Mouse (Mus musculus): ENCODE measurements around the gene Ipo11. TPM values are rescaled to one million over a fixed set of nuclear protein-coding genes. Genes with fewer than 3 reads are reported as not detected.
"Not testable (repeated sequence)": the region's sequence is repeated elsewhere in the genome, so short reads cannot be mapped to it uniquely, and the experiment has no call there.

Ipo11 gene
- polyA plus RNA-seq, 1 experiment from 2014 or later: 46.8 TPM

DNA sequence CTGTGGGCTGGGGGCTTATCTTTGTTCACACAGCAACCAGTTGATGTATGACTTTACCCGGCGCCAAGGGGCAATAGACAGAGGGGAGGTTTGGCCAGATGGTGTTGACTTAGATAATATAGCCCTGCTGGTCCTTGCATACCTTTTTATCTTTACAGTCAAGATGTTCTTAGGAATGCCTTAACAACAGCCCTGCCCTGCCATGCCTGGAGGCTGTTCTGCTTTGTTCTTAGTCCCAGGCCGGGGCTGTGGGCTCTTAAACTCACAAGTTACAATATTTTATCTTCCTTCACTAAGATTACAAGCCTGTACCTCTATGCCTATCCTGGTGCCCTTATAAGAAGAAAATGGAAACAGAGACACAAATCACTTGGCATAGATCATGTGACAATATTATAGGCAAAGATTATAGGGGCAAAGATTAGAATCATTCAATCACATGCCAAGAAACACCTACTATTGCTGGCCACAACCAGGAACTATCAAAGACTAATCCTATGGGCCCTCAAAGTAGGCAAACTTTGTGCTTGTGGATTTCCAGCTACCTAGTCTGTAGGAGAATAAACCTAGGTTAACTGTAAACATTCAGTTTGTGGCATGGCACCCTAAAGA is 23.5 kb downstream of the Ipo11 start:
- H3K36me3 ChIP-seq (ENCODE audit: control insufficient read depth, insufficient read depth, low read length): peaks cover 19% of the 10 kb centered on the region
- 87% methylated on average over 3 of the region's 3 CpGs for WGBS
- ATAC-seq (no peak), DNase-seq (ENCODE audit: low spot score) (no peak)
- no peak overlapping the region for H3K9ac ChIP-seq (ENCODE audit: low read length)
- no peak overlapping the region for H3K4me2 ChIP-seq (ENCODE audit: low read length)
- H3K4me3 ChIP-seq (ENCODE audit: low read depth, low read length): no peak overlapping the region
- H3K27ac ChIP-seq (ENCODE audit: low read depth, low read length): no peak overlapping the region
- H3K4me1 ChIP-seq (ENCODE audit: control insufficient read depth, insufficient read depth, low read length): no peaks in the 10 kb centered on the region
- no peaks in the 10 kb centered on the region for H3K9me3 ChIP-seq (replicated peaks; ENCODE audit: control insufficient read depth, low read length)
- no peaks in the 10 kb centered on the region for H3K27me3 ChIP-seq (replicated peaks; ENCODE audit: control insufficient read depth, insufficient read depth, low read length)

DNA sequence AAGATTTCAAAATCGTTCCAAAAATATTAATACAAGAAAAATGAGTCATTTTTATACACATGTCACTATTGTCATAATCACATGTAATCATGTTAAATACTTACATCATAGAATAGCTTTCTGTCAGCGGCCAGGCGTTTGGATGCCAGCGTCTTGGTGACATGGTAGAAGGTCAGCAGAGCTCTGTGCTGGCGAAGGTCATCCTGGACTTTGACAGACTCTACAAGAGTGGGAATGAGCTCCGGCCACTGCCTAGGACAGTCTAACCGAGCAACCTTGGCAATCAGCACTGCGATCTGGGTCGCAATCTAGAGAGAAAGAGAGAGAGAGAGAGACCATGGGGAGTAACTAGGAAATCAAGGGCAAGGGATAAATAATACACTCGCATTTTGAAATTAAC is 26.7 kb downstream of the Ipo11 start:
- DNase-seq (ENCODE audit: low spot score): no peak
- H3K9me3 ChIP-seq (replicated peaks; ENCODE audit: control insufficient read depth, low read length): no peaks in the 10 kb centered on the region
- no peak for ATAC-seq
- H3K36me3 ChIP-seq (ENCODE audit: control insufficient read depth, insufficient read depth, low read length): peaks cover 41% of the 10 kb centered on the region
- no peak overlapping the region for H3K4me3 ChIP-seq (ENCODE audit: low read depth, low read length)
- H3K9ac ChIP-seq (ENCODE audit: low read length): no peak overlapping the region
- no peak overlapping the region for H3K27ac ChIP-seq (ENCODE audit: low read depth, low read length)
- H3K4me2 ChIP-seq (ENCODE audit: low read length): no peak overlapping the region
- WGBS: 96% methylated on average over 10 of the region's 10 CpGs
- no peaks in the 10 kb centered on the region for H3K27me3 ChIP-seq (replicated peaks; ENCODE audit: control insufficient read depth, insufficient read depth, low read length)
- no peaks in the 10 kb centered on the region for H3K4me1 ChIP-seq (ENCODE audit: control insufficient read depth, insufficient read depth, low read length)

DNA sequence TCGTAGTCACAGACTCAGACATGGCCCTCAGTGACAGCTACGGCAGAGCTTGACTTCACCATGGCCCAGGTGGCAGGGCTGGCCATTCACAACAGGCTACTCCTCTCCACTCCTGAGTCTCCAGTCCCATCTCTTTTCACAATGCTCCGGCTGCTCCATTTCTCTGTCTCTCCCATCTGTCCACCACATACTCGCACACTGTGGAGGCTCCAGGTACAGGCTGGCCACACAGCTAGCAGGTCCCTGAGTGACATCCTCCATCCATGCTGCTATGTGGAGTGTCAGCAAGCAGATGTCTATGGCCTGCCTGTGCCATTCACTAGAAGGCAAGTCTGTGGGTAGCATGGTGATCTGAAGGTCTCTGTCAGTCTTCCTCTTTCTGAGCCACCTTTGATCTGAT is 29.5 kb downstream of the Ipo11 start:
- no peak for DNase-seq (ENCODE audit: low spot score)
- Histone ChIP-seq H3K4me3 (ENCODE audit: low read depth, low read length) (no peak overlapping the region), H3K4me2 (ENCODE audit: low read length) (no peak overlapping the region), H3K4me1 (ENCODE audit: control insufficient read depth, insufficient read depth, low read length) (no peaks in the 10 kb centered on the region), H3K27ac (ENCODE audit: low read depth, low read length) (no peak overlapping the region), H3K36me3 (ENCODE audit: control insufficient read depth, insufficient read depth, low read length) (peaks cover 41% of the 10 kb centered on the region), H3K9ac (ENCODE audit: low read length) (no peak overlapping the region), H3K27me3 (replicated peaks; ENCODE audit: control insufficient read depth, insufficient read depth, low read length) (no peaks in the 10 kb centered on the region), H3K9me3 (replicated peaks; ENCODE audit: control insufficient read depth, low read length) (no peaks in the 10 kb centered on the region)
- WGBS: 90% methylated on average over 4 of the region's 4 CpGs
- no peak for ATAC-seq

DNA sequence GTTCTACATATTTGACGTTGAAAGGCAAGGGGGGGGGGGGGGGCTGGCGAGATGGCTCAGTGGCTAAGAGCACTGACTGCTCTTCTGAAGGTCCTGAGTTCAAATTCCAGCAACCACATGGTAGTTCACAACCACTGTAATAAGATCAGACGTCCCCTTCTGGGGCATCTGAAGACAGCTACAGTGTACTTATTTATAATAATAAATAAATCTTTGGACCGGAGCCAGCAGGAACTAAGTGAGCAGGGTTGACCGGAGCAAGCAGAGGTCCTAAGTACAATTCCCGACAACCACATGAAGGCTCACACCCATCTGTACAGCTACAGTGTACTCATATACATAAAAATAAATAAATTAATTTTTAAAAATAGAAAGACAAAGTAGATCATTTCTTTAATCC is 31.6 kb downstream of the Ipo11 start:
- H3K4me1 ChIP-seq (ENCODE audit: control insufficient read depth, insufficient read depth, low read length); H3K27me3 ChIP-seq (replicated peaks; ENCODE audit: control insufficient read depth, insufficient read depth, low read length); H3K9ac ChIP-seq (ENCODE audit: low read length); H3K27ac ChIP-seq (ENCODE audit: low read depth, low read length); DNase-seq (ENCODE audit: low spot score); H3K9me3 ChIP-seq (replicated peaks; ENCODE audit: control insufficient read depth, low read length); H3K4me3 ChIP-seq (ENCODE audit: low read depth, low read length); ATAC-seq; H3K4me2 ChIP-seq (ENCODE audit: low read length): not testable (repeated sequence)
- WGBS: 94% methylated on average over 6 of the region's 6 CpGs
- H3K36me3 ChIP-seq (ENCODE audit: control insufficient read depth, insufficient read depth, low read length): peaks cover 45% of the 10 kb centered on the region

DNA sequence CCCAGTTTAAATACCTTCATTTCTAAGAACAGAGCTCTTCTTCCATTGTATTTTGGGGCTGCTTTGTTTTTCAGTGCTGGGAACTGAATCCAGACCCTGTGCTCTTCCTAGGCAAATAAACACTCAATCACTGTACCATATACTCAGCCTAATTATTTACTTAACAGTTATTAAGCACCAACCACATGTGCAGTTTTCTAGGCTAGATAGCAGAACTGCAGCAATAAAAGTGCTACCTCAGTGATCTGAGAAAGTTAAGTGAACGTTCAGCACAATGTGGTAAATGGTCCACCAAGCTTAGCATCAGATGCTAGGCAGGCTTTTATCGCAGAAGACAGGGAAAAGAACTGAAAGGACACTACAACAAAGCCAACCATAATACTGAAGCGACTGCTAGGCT is 32.1 kb downstream of the Ipo11 start:
- Histone ChIP-seq H3K4me3 (ENCODE audit: low read depth, low read length) (no peak overlapping the region), H3K27me3 (replicated peaks; ENCODE audit: control insufficient read depth, insufficient read depth, low read length) (no peaks in the 10 kb centered on the region), H3K4me1 (ENCODE audit: control insufficient read depth, insufficient read depth, low read length) (no peaks in the 10 kb centered on the region), H3K9me3 (replicated peaks; ENCODE audit: control insufficient read depth, low read length) (no peaks in the 10 kb centered on the region), H3K4me2 (ENCODE audit: low read length) (no peak overlapping the region), H3K36me3 (ENCODE audit: control insufficient read depth, insufficient read depth, low read length) (peaks cover 45% of the 10 kb centered on the region), H3K27ac (ENCODE audit: low read depth, low read length) (no peak overlapping the region), H3K9ac (ENCODE audit: low read length) (no peak overlapping the region)
- ATAC-seq (no peak), DNase-seq (ENCODE audit: low spot score) (no peak)
- WGBS: 95% methylated on average over 3 of the region's 3 CpGs

DNA sequence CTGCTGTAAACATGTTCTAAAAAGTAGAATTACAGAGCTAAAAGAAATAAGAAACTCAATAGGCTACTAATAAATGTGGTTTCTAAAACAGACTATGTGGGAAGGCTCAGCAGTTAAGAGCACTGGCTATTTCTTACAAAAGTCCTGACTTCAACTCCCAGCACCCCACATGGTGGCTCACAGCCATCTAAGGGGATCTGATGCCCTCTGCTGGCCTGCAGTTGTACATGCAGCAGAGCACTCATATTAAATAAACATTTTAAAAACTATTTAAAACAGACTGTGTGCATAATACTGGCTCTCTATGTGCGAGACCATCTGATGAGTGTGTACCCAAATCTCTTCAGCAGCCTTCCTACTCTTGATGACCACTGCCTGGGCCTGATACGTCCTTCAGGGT is 42.5 kb downstream of the Ipo11 start:
- Histone ChIP-seq H3K36me3 (ENCODE audit: control insufficient read depth, insufficient read depth, low read length) (peaks cover 37% of the 10 kb centered on the region), H3K4me3 (ENCODE audit: low read depth, low read length) (no peak overlapping the region), H3K4me1 (ENCODE audit: control insufficient read depth, insufficient read depth, low read length) (no peaks in the 10 kb centered on the region), H3K27me3 (replicated peaks; ENCODE audit: control insufficient read depth, insufficient read depth, low read length) (no peaks in the 10 kb centered on the region), H3K9me3 (replicated peaks; ENCODE audit: control insufficient read depth, low read length) (no peaks in the 10 kb centered on the region), H3K9ac (ENCODE audit: low read length) (no peak overlapping the region), H3K27ac (ENCODE audit: low read depth, low read length) (no peak overlapping the region), H3K4me2 (ENCODE audit: low read length) (no peak overlapping the region)
- DNase-seq (ENCODE audit: low spot score) (no peak), ATAC-seq (no peak)
- 97% methylated on average over 2 of the region's 2 CpGs for WGBS

DNA sequence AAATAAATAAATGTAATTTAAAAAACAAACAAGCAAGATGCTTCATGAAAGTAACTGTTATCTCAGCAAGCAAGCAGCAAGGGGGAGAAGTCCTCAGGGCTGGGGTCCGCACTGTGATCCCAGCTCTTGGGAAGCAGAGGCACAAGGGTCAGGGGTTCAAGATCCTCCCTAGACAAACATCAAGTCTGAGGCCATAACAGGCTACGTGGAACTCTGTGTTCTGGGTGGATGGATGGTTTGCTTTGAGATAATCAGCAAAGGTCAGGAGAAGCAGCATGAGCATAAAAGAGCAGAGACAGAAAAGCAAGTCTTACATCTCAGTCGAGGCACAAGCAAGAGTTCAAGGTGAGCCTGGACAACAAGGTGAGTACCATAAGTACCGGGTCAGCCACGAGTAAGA is 43.1 kb downstream of the Ipo11 start:
- Histone ChIP-seq H3K36me3 (ENCODE audit: control insufficient read depth, insufficient read depth, low read length) (peaks cover 37% of the 10 kb centered on the region), H3K9ac (ENCODE audit: low read length) (no peak overlapping the region), H3K9me3 (replicated peaks; ENCODE audit: control insufficient read depth, low read length) (no peaks in the 10 kb centered on the region), H3K4me1 (ENCODE audit: control insufficient read depth, insufficient read depth, low read length) (no peaks in the 10 kb centered on the region), H3K27ac (ENCODE audit: low read depth, low read length) (no peak overlapping the region), H3K27me3 (replicated peaks; ENCODE audit: control insufficient read depth, insufficient read depth, low read length) (no peaks in the 10 kb centered on the region), H3K4me3 (ENCODE audit: low read depth, low read length) (no peak overlapping the region), H3K4me2 (ENCODE audit: low read length) (no peak overlapping the region)
- WGBS: 92% methylated on average over 5 of the region's 5 CpGs
- DNase-seq (ENCODE audit: low spot score): no peak
- no peak for ATAC-seq

DNA sequence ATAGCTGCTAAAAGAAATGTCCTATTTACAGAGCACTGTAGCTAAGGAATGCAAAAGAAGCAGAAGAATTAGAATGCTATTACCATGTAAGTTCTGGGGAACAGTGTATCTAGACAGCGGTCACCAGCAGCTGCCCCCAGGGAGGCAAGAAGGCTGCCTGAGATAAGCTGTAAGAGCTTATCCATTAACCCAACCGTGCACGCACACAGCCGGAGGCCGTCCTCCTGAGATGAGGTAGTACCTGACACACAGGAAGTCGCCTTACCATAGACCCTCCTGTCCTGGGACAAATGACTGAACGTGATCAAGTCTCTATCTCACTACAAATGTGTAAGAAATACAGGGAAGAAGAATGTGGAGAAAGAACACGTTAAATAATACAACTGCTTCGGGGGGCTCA is 43.6 kb downstream of the Ipo11 start:
- Histone ChIP-seq H3K9me3 (replicated peaks; ENCODE audit: control insufficient read depth, low read length) (no peaks in the 10 kb centered on the region), H3K4me2 (ENCODE audit: low read length) (no peak overlapping the region), H3K27me3 (replicated peaks; ENCODE audit: control insufficient read depth, insufficient read depth, low read length) (no peaks in the 10 kb centered on the region), H3K4me3 (ENCODE audit: low read depth, low read length) (no peak overlapping the region), H3K4me1 (ENCODE audit: control insufficient read depth, insufficient read depth, low read length) (no peaks in the 10 kb centered on the region), H3K36me3 (ENCODE audit: control insufficient read depth, insufficient read depth, low read length) (peaks cover 36% of the 10 kb centered on the region), H3K9ac (ENCODE audit: low read length) (no peak overlapping the region), H3K27ac (ENCODE audit: low read depth, low read length) (no peak overlapping the region)
- DNase-seq (ENCODE audit: low spot score): no peak
- 92% methylated on average over 9 of the region's 9 CpGs for WGBS
- no peak for ATAC-seq

DNA sequence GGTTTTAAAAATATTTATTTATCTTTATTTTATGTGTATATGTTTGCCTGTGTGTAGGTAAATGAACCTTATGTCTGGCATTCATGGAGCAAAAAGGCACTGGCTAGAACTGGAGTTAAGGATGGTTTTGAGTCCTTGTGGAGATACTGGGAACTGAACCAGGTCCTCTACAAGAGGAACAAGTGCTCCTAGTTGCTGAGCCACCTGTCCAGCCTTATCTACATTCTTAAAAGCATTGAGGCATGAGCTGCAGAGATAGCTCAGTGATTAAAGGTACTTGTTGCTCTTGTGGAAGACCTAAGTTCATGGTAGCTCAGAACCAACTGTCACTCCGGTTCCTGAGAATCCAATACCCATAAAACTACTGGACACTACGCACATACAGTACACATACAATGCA is 49.4 kb downstream of the Ipo11 start:
- Histone ChIP-seq H3K4me3 (ENCODE audit: low read depth, low read length) (no peak overlapping the region), H3K4me1 (ENCODE audit: control insufficient read depth, insufficient read depth, low read length) (no peaks in the 10 kb centered on the region), H3K27me3 (replicated peaks; ENCODE audit: control insufficient read depth, insufficient read depth, low read length) (no peaks in the 10 kb centered on the region), H3K27ac (ENCODE audit: low read depth, low read length) (no peak overlapping the region), H3K4me2 (ENCODE audit: low read length) (no peak overlapping the region), H3K9me3 (replicated peaks; ENCODE audit: control insufficient read depth, low read length) (no peaks in the 10 kb centered on the region), H3K9ac (ENCODE audit: low read length) (no peak overlapping the region), H3K36me3 (ENCODE audit: control insufficient read depth, insufficient read depth, low read length) (peaks cover 14% of the 10 kb centered on the region; the same call in 1 of the 2 replicates)
- ATAC-seq (no peak), DNase-seq (ENCODE audit: low spot score) (no peak)
- WGBS: 97% methylated on average over 2 of the region's 2 CpGs

All from forebrain, embryonic 14.5 days (tissue).